Mouse (Mus musculus): ENCODE data around the gene Duox1. TPM values are rescaled to one million over a fixed set of nuclear protein-coding genes. Genes with fewer than 3 reads are reported as not detected.
"Not testable (repeated sequence)": the region's sequence is repeated elsewhere in the genome, so short reads cannot be mapped to it uniquely, and the experiment has no call there.

The Duox1 gene
- total RNA-seq, 4 experiments from 2014 or later = 0.20 to 0.28 (median 0.27) TPM; not detected in 1

GRCm38 (mm10) chr2:122311561-122311960 is 3.9 kb upstream of the Duox1 start:
- no peak for DNase-seq (ENCODE audit: low spot score)

GRCm38 (mm10) chr2:122312722-122313417 is 2.6 kb upstream of the Duox1 start:
- DNase-seq (ENCODE audit: low spot score) = peak; percentile 27

GRCm38 (mm10) chr2:122313536-122313935 is 1.9 kb upstream of the Duox1 start, which contains the start of gene Duoxa1:
Duoxa1 (minus strand) TSS chr2:122313730.
- DNase-seq (ENCODE audit: low spot score) = no peak

GRCm38 (mm10) chr2:122317384-122317783 is 1.9 kb downstream of the Duox1 start:
- DNase-seq (ENCODE audit: low spot score) = no peak

- DNase-seq (ENCODE audit: low spot score) = no peak
These were observed 8.5 kb downstream of the Duox1 start for GRCm38 (mm10) chr2:122323960-122324359.

GRCm38 (mm10) chr2:122324586-122324985 is 9.1 kb downstream of the Duox1 start:
- DNase-seq (ENCODE audit: low spot score) = no peak

GRCm38 (mm10) chr2:122325361-122325760 is 9.9 kb downstream of the Duox1 start:
- DNase-seq (ENCODE audit: low spot score) = no peak

- DNase-seq (ENCODE audit: low spot score) = no peak
These were observed 12.5 kb downstream of the Duox1 start for GRCm38 (mm10) chr2:122327986-122328385.

GRCm38 (mm10) chr2:122330317-122330716 is 14.8 kb downstream of the Duox1 start:
- DNase-seq (ENCODE audit: low spot score) = not testable (repeated sequence)

- no peak for DNase-seq (ENCODE audit: low spot score)
These were observed 16.8 kb downstream of the Duox1 start for GRCm38 (mm10) chr2:122332222-122332621.

GRCm38 (mm10) chr2:122334170-122334569 is 18.7 kb downstream of the Duox1 start:
- no peak for DNase-seq (ENCODE audit: low spot score)

GRCm38 (mm10) chr2:122337291-122337690 is 21.8 kb downstream of the Duox1 start:
- no peak for DNase-seq (ENCODE audit: low spot score)

GRCm38 (mm10) chr2:122345106-122345893 is 29.8 kb downstream of the Duox1 start:
- no peak for DNase-seq (ENCODE audit: low spot score)

GRCm38 (mm10) chr2:122346164-122346563 is 30.7 kb downstream of the Duox1 start:
- DNase-seq (ENCODE audit: low spot score) = not testable (repeated sequence)

GRCm38 (mm10) chr2:122347257-122347656 is 31.8 kb downstream of the Duox1 start:
- DNase-seq (ENCODE audit: low spot score) = no peak

GRCm38 (mm10) chr2:122348531-122349131 is 33.2 kb downstream of the Duox1 start:
- peak; percentile 86 for DNase-seq (ENCODE audit: low spot score)

GRCm38 (mm10) chr2:122349136-122349785 is 33.8 kb downstream of the Duox1 start:
- DNase-seq (ENCODE audit: low spot score) = no peak

- no peak for DNase-seq (ENCODE audit: low spot score)
These were observed 35.9 kb downstream of the Duox1 start for GRCm38 (mm10) chr2:122351156-122351930.

- no peak for DNase-seq (ENCODE audit: low spot score)
These were observed 36.5 kb downstream of the Duox1 start for GRCm38 (mm10) chr2:122351931-122352329.

- no peak for DNase-seq (ENCODE audit: low spot score)
These were observed 37.5 kb downstream of the Duox1 start for GRCm38 (mm10) chr2:122352992-122353391.

- DNase-seq (ENCODE audit: low spot score) = no peak
These were observed 38.3 kb downstream of the Duox1 start for GRCm38 (mm10) chr2:122353765-122354164.

Measured in heart, adult 8-10 months (tissue).